Mouse (Mus musculus): Measurements from ENCODE around the gene Gm49776.

GRCm38 (mm10) chr16:18235389-18236065, 22.6 kb downstream of the Gm49776 start:
- TF ChIP-seq POLR2A (IDR thresholded peaks at IDR 0.05; ENCODE audit: extremely low read depth, insufficient read depth, low read length) (no peak; the same call in 1 of the 2 replicates), CTCF (IDR thresholded peaks at IDR 0.05; ENCODE audit: extremely low read depth, insufficient read depth, low read length) (no peak)
